Mouse (Mus musculus) adrenal gland, adult (tissue): ENCODE results near the gene Smg6.
A peak's percentile ranks its signal among the peaks of the same experiment; 100 is the strongest.
"Not testable (repeated sequence)": the region's sequence is repeated elsewhere in the genome, so short reads cannot be mapped to it uniquely, and the experiment has no call there.

ENCODE experiments used
- DNase-seq, 2 experiments: peaks; one replicate each; pipeline ENCODE4 v3.0.0; 2022 to 2023; ENCODE audit warnings: low spot score in 1 of 2; ENCODE audit not compliant: inconsistent age in 2 of 2

Gene Smg6

DNA sequence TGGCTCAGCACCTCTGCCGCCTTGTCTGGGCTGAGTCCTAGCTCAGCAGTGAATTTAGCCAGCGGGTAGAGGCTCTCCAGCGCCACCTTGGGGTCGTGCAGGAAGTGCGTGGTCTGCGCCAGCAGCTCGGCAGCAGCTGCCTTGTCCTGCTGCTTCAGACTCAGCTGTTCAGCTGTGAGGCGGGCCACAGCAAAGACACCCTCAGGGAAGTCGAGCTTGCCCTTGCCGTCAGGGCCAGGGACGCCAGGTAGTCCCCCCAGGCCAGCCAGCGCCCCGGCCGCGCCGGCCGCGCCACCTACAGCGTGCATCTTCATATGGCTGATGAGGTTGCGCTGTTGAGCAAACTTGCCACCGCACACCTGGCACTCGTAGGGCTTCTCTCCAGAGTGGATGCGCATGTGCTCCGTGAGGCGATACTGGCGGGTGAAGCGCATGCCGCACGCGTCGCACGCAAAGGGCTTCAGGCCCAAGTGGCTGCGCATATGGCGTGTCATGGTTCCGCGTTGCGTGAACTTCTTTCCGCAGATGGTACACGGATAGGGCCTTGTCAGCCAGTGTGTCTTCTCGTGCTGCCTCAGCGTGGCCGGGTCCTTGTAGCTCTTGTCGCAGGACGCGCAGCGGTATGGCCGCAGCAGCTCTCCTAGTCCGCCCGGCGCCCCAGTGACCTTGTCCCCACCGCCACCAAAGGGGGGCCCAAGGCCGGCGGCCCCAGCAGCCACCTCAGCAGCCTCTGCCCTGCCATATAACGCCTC lies 240.0 kb downstream of the Smg6 start:
- DNase-seq: peak; percentile 80 to 93

DNA sequence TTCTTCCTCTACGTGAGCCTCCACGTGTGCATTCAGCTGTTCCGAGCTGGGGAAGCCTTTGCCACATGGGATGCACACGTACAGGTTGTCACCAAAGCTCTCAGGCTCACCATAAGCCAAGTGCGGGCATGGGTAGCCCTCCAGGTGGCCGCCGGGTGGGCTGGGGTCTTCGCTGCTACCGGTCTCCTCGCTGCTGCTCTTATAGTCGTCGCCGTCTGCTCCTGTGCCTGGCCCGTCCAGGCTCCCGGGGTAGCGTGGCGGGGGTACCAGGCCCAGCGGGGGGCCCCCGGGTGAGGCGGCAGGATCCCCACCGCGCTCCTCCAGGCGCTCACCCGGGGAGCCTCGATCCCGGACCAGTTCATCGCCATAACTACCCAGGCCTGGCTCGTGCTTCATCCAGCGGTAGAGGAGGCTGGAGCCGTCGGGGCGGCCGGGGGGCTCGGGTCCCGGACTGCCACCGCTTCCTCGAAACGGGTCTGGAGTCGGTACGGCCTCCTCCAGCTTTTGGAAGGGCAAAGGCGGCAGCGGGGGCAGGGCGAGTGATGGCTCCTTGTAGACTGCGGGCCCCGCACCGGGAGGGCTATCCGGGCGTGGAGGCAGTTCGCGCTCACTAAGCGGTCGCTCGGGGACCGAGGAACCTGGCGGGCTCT lies 240.7 kb downstream of the Smg6 start:
- peak in 1 of 2 experiments; percentile 67 for DNase-seq

- DNase-seq: peak in 1 of 2 experiments; percentile 67
Observed at GRCm38 (mm10) chr11:75166861-75167642, 241.4 kb downstream of the Smg6 start.

DNA sequence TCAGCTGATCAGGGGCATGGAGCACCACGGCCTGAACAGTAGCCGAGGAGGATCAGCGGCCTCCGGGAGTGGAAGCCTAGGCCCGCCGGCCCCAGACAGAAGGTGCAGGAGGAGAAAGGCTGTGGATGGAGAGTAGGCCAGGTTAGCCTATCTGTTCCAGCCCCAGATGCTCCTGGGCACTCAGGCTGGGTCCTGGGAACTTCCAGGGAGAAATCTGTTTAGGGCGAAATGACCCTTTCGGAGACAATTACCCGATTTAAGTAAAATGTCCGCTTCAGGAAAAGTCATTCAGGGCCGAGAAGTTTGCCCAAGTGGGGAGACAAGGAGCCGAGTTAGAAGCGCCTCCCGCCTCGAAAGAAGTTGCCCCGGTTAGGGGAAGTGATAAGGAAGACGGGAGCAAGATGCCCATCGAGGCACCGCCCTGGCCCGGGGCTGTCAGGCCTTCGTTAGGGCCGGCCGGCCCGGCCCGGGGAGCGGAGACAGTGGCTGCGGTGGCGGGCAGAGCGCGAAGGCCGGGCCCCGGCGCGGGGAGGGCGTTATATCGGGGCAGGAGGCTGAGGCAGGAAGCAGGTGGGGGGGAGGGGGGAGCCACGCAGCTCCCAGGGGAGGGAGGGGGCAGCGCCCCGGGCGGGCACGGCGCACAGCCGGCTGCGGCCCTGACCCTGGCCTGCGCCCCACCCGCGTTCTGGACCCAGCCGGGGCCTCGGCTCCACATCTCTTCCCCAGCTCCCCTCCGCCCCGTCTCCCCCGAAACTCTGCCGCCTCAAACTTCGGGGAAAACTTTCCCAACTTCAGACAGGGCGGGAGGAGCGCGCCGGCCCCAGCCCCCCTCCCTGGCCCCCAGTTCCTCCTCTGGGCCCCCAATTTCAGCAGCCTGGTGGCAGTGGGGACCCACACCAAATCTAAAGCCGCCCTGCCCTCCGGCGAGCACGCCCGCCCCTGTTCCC lies 242.3 kb downstream of the Smg6 start:
- peak; percentile 40 to 63 for DNase-seq

GRCm38 (mm10) chr11:75168590-75169361 lies 243.2 kb downstream of the Smg6 start:
- DNase-seq: peak; percentile 87 to 95

GRCm38 (mm10) chr11:75169405-75170080 lies 243.9 kb downstream of the Smg6 start, which contains the start of gene Hic1:
Hic1 (minus strand) TSS chr11:75169519.
- peak; percentile 50 to 76 for DNase-seq

DNA sequence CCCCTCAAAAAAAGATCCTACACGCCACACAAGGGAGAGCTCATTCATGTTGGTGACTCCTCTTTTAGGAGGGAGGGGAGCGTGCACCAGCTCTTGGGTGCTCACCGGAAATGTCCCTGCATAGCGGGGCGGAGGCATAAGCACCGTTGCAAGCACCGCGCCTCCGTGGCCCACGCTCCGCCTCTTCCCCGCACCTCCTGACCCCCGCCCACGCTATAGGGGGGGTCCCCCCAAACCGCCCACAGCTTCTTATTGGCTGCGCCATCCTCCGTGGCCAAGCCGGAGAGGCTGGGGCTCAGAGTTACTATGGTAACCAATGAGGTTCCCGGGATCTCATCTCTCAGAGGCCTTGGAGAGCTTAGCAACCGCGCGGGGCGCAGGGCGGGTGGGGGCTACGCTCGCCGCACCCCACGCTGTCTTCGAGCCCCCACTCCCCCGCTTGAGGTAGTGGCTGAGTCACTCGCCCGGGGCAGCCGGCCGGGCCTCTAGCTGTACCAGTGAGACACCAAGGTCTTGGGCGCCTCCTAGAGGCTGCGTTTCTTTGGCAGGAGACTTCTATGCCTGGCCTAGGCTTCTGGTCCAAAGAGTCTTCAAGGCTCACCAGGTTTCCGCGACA lies 244.6 kb downstream of the Smg6 start:
- peak; percentile 93 to 98 for DNase-seq

DNA sequence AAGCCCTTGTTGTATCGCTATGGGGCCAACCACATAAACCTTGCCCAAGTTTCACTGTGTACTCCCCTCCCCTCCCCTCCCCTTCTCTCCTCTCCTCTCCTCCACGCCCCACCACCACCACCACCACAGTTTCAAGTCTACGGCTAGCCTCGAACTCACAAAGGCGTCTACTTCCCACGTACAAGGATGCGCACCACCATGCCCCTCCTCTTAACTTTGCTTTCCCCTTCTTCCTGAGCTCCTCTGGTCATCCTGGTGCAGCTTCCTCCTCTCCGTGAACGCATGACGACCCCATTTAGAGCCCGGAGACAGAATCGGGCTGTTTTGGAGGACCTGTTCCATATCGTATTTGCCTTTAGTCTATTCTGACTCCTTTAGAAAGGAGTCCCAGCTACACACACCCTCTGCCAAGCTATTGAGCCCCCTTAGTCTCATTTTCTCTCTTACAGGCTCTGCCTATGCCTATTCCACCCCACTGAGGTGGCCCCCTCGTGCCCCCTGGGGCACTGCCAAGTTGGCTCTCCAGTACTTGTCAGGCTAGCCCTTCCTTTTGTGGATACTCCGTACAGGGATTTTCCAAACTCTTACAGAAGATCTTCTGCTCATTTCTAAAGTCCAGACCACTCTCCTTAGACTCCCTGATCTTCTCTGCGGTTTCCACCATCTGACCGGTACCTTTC lies 245.7 kb downstream of the Smg6 start:
- peak; percentile 45 to 59 for DNase-seq

GRCm38 (mm10) chr11:75172151-75173094 lies 246.8 kb downstream of the Smg6 start:
- DNase-seq: peak; percentile 55 to 64

- peak; percentile 90 to 97 for DNase-seq
Observed at GRCm38 (mm10) chr11:75173095-75173798, 247.6 kb downstream of the Smg6 start.

DNA sequence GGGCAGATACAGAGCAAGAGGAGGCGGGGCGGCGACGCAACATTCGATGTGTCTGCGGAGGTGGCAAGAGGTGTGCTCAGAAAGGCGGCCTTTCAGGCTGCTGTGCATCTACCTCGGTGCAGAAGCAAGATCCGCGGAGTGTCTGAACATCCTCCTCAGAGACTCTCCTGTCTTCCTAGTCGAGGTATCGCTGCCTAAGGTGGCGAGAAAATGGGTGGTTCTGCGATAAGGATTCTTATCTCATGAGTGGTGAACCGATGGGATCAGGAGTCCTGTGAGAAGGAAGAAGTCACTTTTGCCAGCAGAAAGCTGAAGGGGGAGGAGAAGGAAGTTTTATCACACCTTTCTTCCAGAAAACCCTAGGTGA lies 248.2 kb downstream of the Smg6 start:
- no peak for DNase-seq

DNA sequence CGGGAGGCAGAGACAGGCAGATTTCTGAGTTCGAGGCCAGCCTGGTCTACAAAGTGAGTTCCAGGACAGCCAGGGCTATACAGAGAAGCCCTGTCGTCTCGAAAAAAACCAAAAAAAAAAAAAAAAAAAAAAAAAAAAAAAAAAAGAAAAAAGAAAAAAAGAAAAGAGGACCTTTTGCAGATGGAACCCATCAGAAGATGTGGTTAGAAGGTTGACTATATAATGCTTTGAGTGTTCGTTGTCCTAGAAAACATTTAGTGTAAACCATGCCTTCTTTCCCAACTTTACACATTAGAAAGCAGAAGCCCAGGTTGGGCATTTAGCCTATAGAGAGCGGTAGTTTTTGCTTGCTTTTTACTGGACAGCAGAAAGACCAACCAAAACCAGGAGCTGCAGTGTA lies 249.0 kb downstream of the Smg6 start:
- not testable (repeated sequence) for DNase-seq

DNA sequence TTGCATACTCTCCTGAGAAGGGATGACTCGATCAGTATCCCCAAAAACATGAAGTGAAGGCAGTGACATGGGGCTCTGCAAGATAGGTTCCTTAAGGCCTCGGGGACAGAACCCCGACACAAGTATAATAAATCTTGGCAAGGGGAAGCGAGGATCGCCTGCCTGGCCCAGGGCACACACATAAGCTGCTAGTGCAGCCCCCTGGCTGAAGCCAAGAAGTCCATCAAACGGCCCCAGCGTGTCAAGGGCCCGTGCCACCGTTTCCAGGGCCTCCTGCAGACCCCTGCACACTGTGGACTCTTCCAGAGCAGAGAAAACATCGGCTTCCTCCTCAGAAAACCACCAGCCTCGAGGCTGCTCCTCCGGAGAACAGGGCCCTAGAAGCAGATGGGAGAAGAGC lies 252.4 kb downstream of the Smg6 start:
- no peak for DNase-seq

DNA sequence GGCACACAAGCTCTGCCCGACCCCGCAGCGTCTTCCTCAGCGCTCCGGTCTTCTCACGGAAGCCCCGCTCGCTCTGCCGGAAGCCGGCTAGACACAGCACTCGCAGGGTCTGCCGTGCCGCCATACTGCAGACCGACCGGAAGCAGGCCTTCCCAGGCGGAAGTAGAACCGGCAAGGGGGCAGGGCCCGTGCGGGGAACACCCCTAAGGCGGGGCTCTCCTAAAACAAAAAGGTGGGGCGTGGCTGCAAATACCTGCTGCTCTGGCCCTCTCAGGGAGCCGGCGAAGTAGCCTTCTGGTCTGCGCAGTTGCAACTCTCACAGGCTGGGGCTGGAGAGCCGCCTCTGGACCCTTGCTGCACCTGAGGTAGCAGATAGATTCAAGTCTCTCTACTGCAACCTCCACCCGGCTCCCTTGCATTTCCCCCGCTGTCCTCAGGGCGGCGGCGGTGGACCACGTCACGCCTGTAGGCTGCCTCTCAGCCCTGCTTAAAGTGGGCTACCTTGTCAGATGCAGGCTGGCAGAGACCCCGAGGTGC lies 253.1 kb downstream of the Smg6 start, which contains the start of gene Ovca2:
Gene Ovca2 (minus strand): TSS at position 164 of the 537 bp plus-strand sequence.
- peak; percentile 92 to 98 for DNase-seq

DNA sequence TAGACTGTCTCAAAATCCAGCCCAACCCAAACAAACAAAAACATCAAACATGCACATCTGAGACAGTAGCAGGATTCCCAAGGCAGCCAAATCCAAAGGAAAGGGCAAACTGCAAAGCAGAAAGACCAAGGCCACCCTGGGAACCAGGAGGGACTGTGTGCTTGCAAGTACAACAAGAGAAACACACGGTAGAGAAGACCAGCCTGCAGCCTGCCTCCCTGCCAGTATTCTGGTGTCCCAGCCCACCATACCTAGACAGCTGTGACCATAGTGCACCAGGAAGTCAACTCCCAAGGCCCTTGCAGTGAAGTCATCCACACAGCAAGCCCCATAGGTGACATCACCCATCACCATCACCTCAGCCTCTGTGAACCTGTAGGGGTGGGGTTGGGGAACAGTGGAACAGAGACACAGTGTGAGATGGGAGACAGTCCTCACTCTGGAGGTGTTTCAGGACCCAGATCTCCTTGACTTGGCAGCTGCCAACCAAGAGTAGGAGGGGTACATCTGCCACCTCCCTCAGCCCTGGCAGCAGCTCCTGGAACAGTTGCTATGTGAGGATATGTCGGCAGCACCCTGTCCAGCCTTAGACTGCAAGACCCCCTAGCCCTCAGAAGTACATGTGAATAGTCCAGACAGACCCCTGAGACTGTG lies 258.4 kb downstream of the Smg6 start:
- DNase-seq: peak in 1 of 2 experiments; percentile 15

DNA sequence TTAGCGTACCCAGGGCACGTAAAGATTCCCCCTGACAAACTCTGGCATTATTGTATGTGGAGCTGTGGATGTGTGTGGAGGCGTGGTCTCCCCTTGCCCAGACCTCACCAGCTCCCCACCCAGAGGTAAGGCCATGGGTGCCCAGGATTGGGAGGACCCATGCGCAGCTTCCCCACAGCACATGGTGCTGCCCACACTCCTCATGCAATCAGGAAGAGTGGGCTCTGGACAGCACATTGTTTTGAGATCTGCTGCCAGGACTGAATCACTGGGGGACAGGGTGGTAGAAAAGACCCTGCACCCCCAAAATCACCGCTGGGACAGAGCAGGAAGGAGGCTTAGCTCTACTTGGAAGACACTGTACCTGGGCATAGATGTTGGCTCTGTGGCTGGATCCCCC lies 258.9 kb downstream of the Smg6 start:
- DNase-seq: peak in 1 of 2 experiments; percentile 8
